Mouse (Mus musculus): ENCODE measurements around the gene Syngr1. TPM values are rescaled to one million over a fixed set of nuclear protein-coding genes. Genes with fewer than 3 reads are reported as not detected.

Syngr1 gene
- total and polyA plus RNA-seq, 3 experiments, result 105 to 115 TPM; not detected in 1

- H3K4me1 ChIP-seq (ENCODE audit: control insufficient read depth in 1 of 2, insufficient read depth in 2 of 2, low read length in 2 of 2), result no peaks in the 10 kb centered on the region
- H3K27me3 ChIP-seq (ENCODE audit: control insufficient read depth in 1 of 2, insufficient read depth in 2 of 2, low read length in 2 of 2), result no peaks in the 10 kb centered on the region; a peak in 1 of 4 replicates
- no peaks in the 10 kb centered on the region for H3K79me2 ChIP-seq (ENCODE audit: control insufficient read depth, insufficient read depth, low read length, poor library complexity)
- no peaks in the 10 kb centered on the region for H3K9me3 ChIP-seq (replicated peaks; ENCODE audit: insufficient read depth, low read length)
- H3K4me3 ChIP-seq (ENCODE audit: control insufficient read depth in 1 of 2, insufficient read depth in 1 of 2, low read depth in 2 of 2, low read length in 2 of 2), result no peak overlapping the region
- TF ChIP-seq MAZ (IDR thresholded peaks at IDR 0.05; ENCODE audit: low read depth, low read length), result no peak
- no peak overlapping the region for H3K27ac ChIP-seq (ENCODE audit: control insufficient read depth, low read depth, low read length)
- no peak overlapping the region for H3K9ac ChIP-seq (ENCODE audit: control insufficient read depth, low read depth, low read length, poor library complexity, severe bottlenecking)
- no peak for DNase-seq (ENCODE audit: low read depth, low spot score)
- no peaks in the 10 kb centered on the region for H3K36me3 ChIP-seq (ENCODE audit: control insufficient read depth in 1 of 2, insufficient read depth in 2 of 2, low read length in 2 of 2)
Observed at GRCm38 (mm10) chr15:80059606-80060005, 31.5 kb upstream of the Syngr1 start.

- peak in 1 of 3 experiments; percentile 17; a peak in 2 of 6 replicates for TF ChIP-seq CTCF (IDR thresholded peaks at IDR 0.05 in 2 of 3, conservative IDR thresholded peaks at IDR 0.05 in 1 of 3; ENCODE audit: control insufficient read depth in 1 of 3, insufficient read depth in 1 of 3, low read depth in 2 of 3, low read length in 3 of 3, poor library complexity in 1 of 3, severe bottlenecking in 1 of 3)
- no peak for TF ChIP-seq KAT2A (conservative IDR thresholded peaks at IDR 0.05; ENCODE audit: low read depth, low read length)
- no peaks in the 10 kb centered on the region for H3K9me3 ChIP-seq (replicated peaks; ENCODE audit: insufficient read depth, low read length)
- H3K27ac ChIP-seq (ENCODE audit: control insufficient read depth, low read depth, low read length), result no peak overlapping the region
- no peak for DNase-seq (ENCODE audit: low read depth, low spot score)
- H3K4me3 ChIP-seq (ENCODE audit: control insufficient read depth in 1 of 2, insufficient read depth in 1 of 2, low read depth in 2 of 2, low read length in 2 of 2), result no peak overlapping the region
- no peaks in the 10 kb centered on the region; a peak in 1 of 4 replicates for H3K27me3 ChIP-seq (ENCODE audit: control insufficient read depth in 1 of 2, insufficient read depth in 2 of 2, low read length in 2 of 2)
- no peaks in the 10 kb centered on the region for H3K4me1 ChIP-seq (ENCODE audit: control insufficient read depth in 1 of 2, insufficient read depth in 2 of 2, low read length in 2 of 2)
- no peak overlapping the region for H3K9ac ChIP-seq (ENCODE audit: control insufficient read depth, low read depth, low read length, poor library complexity, severe bottlenecking)
- no peaks in the 10 kb centered on the region for H3K36me3 ChIP-seq (ENCODE audit: control insufficient read depth in 1 of 2, insufficient read depth in 2 of 2, low read length in 2 of 2)
- H3K79me2 ChIP-seq (ENCODE audit: control insufficient read depth, insufficient read depth, low read length, poor library complexity), result no peaks in the 10 kb centered on the region
Observed at GRCm38 (mm10) chr15:80060356-80061070, 30.6 kb upstream of the Syngr1 start.

GRCm38 (mm10) chr15:80061071-80061550 is 30.0 kb upstream of the Syngr1 start:
- Histone ChIP-seq H3K79me2 (ENCODE audit: control insufficient read depth, insufficient read depth, low read length, poor library complexity) (no peaks in the 10 kb centered on the region), H3K4me3 (ENCODE audit: control insufficient read depth in 1 of 2, insufficient read depth in 1 of 2, low read depth in 2 of 2, low read length in 2 of 2) (no peak overlapping the region), H3K27ac (ENCODE audit: control insufficient read depth, low read depth, low read length) (no peak overlapping the region), H3K36me3 (ENCODE audit: control insufficient read depth in 1 of 2, insufficient read depth in 2 of 2, low read length in 2 of 2) (no peaks in the 10 kb centered on the region), H3K9me3 (replicated peaks; ENCODE audit: insufficient read depth, low read length) (no peaks in the 10 kb centered on the region), H3K4me1 (ENCODE audit: control insufficient read depth in 1 of 2, insufficient read depth in 2 of 2, low read length in 2 of 2) (no peaks in the 10 kb centered on the region), H3K27me3 (ENCODE audit: control insufficient read depth in 1 of 2, insufficient read depth in 2 of 2, low read length in 2 of 2) (no peaks in the 10 kb centered on the region; a peak in 1 of 4 replicates), H3K9ac (ENCODE audit: control insufficient read depth, low read depth, low read length, poor library complexity, severe bottlenecking) (no peak overlapping the region)
- TF ChIP-seq ETS1 (IDR thresholded peaks at IDR 0.05; ENCODE audit: low read depth, low read length), result no peak
- no peak for TF ChIP-seq ZNF384 (IDR thresholded peaks at IDR 0.05; ENCODE audit: low read depth, low read length)
- TF ChIP-seq CTCF (IDR thresholded peaks at IDR 0.05 in 2 of 3, conservative IDR thresholded peaks at IDR 0.05 in 1 of 3; ENCODE audit: control insufficient read depth in 1 of 3, insufficient read depth in 1 of 3, low read depth in 2 of 3, low read length in 3 of 3, poor library complexity in 1 of 3, severe bottlenecking in 1 of 3), result no peak
- TF ChIP-seq POLR2AphosphoS2 (IDR thresholded peaks at IDR 0.05; ENCODE audit: low read length), result no peak
- no peak for TF ChIP-seq CHD1 (IDR thresholded peaks at IDR 0.05; ENCODE audit: low read depth, low read length)
- no peak for TF ChIP-seq MEF2A (IDR thresholded peaks at IDR 0.05; ENCODE audit: extremely low read depth, insufficient replicate concordance, low read depth, low read length, poor library complexity, severe bottlenecking)
- no peak for TF ChIP-seq MAFK (IDR thresholded peaks at IDR 0.05; ENCODE audit: borderline replicate concordance, low read depth, low read length)
- DNase-seq (ENCODE audit: low read depth, low spot score), result no peak

Data from MEL (cell line).